Mouse (Mus musculus) stomach, embryonic 16.5 days (tissue): ENCODE results near the gene Ntm. TPM values are rescaled to one million over a fixed set of nuclear protein-coding genes. Genes with fewer than 3 reads are reported as not detected.

Source experiments
- ATAC-seq: fragments of 200-750 bp; cut with Nextera tagmentation; 2 replicates; pipeline ENCODE4 v1.8.0; 2017; ENCODE audit warnings: moderate number of reproducible peaks, moderate TSS enrichment; ENCODE audit not compliant: insufficient read depth, low FRiP score
- H3K27ac ChIP-seq: fragments of 300-500 bp; sonication (generic); 2 replicates; pipeline ENCODE4 v1.5.1; 2014; ENCODE audit warnings: low read length
- H3K27me3 ChIP-seq: fragments of 300-500 bp; sonication (generic); 2 replicates; pipeline ENCODE4 v1.6.1; 2014; ENCODE audit warnings: low read length, control low read depth, mixed read lengths; ENCODE audit not compliant: control insufficient read depth, insufficient read depth
- H3K36me3 ChIP-seq: fragments of 300-500 bp; sonication (generic); 2 replicates; pipeline ENCODE4 v1.6.1; 2014; ENCODE audit warnings: low read length; ENCODE audit not compliant: control insufficient read depth, insufficient read depth
- H3K4me1 ChIP-seq: fragments of 300-500 bp; sonication (generic); 2 replicates; pipeline ENCODE4 v1.6.1; 2014; ENCODE audit warnings: low read length, control low read depth, mixed read lengths; ENCODE audit not compliant: control insufficient read depth, insufficient read depth
- H3K4me2 ChIP-seq: fragments of 300-500 bp; sonication (generic); 2 replicates; pipeline ENCODE4 v1.6.1; 2014; ENCODE audit warnings: low read depth, low read length, mixed read lengths
- H3K4me3 ChIP-seq: fragments of 300-500 bp; sonication (generic); replicated peaks from 2 replicates; pipeline ENCODE4 v1.5.1; 2014; ENCODE audit warnings: mild to moderate bottlenecking, low read length
- H3K9ac ChIP-seq: fragments of 300-500 bp; sonication (generic); 2 replicates; pipeline ENCODE4 v1.6.1; 2014; ENCODE audit warnings: low read length
- H3K9me3 ChIP-seq: fragments of 300-500 bp; sonication (generic); replicated peaks from 2 replicates; pipeline ENCODE4 v1.6.1; 2016; ENCODE audit warnings: low read length, control low read depth; ENCODE audit not compliant: control insufficient read depth
- WGBS: fragments of 180-500 bp; shearing (Covaris S2); extraction: QIAGEN DNeasy Blood & Tissue Kit; methylation state at CpG from one replicate; pipeline ENCODE4 v1.1.7; 2014; 5-methylcytosine and 5-hydroxymethylcytosine counted together
- polyA plus RNA-seq: library from polyadenylated mRNA; unstranded; fragments of >200 nt; fragmentation: Nextera tagmentation; extraction: Ambion mirVana; gene quantifications from 2 replicates; pipeline ENCODE4 v1.2.1, GENCODE M21; 2015

Ntm gene
- polyA plus RNA-seq, 1 experiment from 2014 or later = 15.0 TPM

DNA sequence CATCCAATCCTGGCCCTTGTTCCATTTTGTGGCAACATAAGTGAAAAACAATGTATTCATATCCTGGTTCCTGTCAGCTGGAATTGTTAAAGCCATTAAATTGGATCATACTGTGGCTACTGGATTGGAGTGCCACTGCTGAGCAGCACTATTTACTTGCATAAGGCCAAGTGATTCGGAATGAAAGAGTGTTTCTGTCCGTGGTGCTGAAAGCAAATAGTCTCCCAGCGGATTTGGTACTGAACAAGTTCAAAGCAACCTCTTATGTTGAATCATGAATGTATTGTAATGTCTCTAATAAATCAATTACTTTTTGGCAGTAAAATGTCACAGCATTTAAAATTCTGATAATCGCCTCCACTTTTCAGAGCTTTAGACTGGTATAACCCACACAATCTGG lies 817.0 kb downstream of the Ntm start:
- Histone ChIP-seq H3K4me2 (no peak overlapping the region), H3K9me3 (no peaks in the 10 kb centered on the region), H3K27me3 (no peaks in the 10 kb centered on the region), H3K36me3 (no peaks in the 10 kb centered on the region), H3K4me1 (no peaks in the 10 kb centered on the region), H3K4me3 (no peak overlapping the region), H3K27ac (no peak overlapping the region), H3K9ac (no peak overlapping the region)
- no peak for ATAC-seq
- 16% methylated on average over 4 of the region's 4 CpGs for WGBS

DNA sequence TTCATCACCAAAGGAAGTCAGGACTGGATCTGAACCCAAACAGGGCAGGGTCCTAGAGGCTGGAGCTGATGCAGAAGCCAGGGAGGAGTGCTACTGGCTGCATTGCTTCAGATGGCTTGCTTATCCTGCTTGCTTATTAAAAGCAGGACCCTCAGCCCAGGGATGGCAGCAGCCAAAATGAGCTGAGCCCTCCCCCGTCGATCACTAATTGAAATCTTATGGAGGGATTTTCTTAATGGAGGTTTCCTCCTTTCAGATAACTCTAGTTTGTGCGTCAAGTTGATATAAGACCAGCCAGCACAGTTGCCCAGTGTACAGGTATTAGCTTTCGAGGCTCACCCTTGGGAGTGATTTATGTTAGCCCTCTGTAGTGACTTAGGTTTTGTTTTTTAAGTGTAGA lies 826.9 kb downstream of the Ntm start:
- Histone ChIP-seq H3K27me3 (no peaks in the 10 kb centered on the region), H3K4me1 (no peaks in the 10 kb centered on the region), H3K4me3 (no peak overlapping the region), H3K9ac (no peak overlapping the region), H3K36me3 (no peaks in the 10 kb centered on the region), H3K9me3 (no peaks in the 10 kb centered on the region; the same call in 1 of the 2 replicates), H3K27ac (no peak overlapping the region), H3K4me2 (no peak overlapping the region)
- 72% methylated on average over 4 of the region's 4 CpGs for WGBS
- ATAC-seq = no peak

DNA sequence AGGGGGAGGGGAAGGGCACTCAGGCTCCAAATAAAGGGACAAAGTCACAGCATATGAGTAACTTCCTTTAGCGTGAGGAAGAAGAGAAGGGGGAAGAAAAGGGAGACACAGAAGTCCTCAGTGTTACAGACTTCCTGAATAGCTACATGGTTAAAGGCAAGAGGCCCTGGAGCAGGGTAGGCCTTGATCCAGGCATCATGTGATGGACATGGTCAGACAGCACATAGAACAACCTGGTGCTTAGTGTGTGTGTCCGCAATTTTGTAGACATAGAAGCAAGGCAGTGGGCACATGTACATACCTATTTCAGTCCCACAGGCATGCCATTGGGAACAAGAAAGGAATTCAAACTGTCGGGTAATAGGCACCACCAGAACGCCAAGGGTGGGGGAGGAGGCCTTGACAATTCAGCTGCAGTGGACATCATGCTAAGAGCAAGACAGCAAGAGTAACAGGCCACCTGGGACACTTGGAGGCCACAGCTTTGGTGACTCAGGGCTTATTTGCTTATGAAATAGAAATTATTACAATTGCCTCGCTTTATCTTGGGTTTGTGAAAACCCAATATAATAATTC lies 832.1 kb downstream of the Ntm start:
- H3K4me3 ChIP-seq = no peak overlapping the region
- H3K27me3 ChIP-seq = no peaks in the 10 kb centered on the region
- no peak for ATAC-seq
- 83% methylated on average over 5 of the region's 5 CpGs for WGBS
- H3K9ac ChIP-seq = no peak overlapping the region
- H3K4me2 ChIP-seq = no peak overlapping the region
- H3K36me3 ChIP-seq = no peaks in the 10 kb centered on the region
- H3K9me3 ChIP-seq = no peaks in the 10 kb centered on the region; the same call in 1 of the 2 replicates
- H3K4me1 ChIP-seq = no peaks in the 10 kb centered on the region
- no peak overlapping the region for H3K27ac ChIP-seq

DNA sequence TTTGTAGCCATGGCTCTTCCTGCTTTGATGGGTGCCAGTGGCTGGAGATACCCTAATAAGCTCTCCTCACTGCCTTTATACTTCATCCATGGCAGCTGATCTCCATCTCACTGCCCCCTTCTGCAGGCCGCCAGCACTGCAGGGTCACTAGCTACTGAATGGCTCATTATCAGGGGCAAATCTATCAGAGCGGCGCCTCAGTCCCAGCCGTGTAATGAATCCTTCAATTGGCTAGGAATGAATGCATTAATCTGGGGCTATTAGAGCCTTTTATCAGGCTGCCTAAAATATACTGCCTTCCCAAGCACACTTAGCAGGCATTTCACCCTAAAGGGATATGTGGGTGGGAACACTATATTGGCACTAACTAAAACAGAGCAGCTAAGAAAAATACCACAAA lies 832.6 kb downstream of the Ntm start:
- no peak for ATAC-seq
- no peaks in the 10 kb centered on the region for H3K4me1 ChIP-seq
- no peak overlapping the region for H3K27ac ChIP-seq
- H3K9me3 ChIP-seq = no peaks in the 10 kb centered on the region; the same call in 1 of the 2 replicates
- H3K4me2 ChIP-seq = no peak overlapping the region
- no peaks in the 10 kb centered on the region for H3K36me3 ChIP-seq
- 57% methylated on average over 4 of the region's 4 CpGs for WGBS
- H3K4me3 ChIP-seq = no peak overlapping the region
- no peak overlapping the region for H3K9ac ChIP-seq
- H3K27me3 ChIP-seq = no peaks in the 10 kb centered on the region

DNA sequence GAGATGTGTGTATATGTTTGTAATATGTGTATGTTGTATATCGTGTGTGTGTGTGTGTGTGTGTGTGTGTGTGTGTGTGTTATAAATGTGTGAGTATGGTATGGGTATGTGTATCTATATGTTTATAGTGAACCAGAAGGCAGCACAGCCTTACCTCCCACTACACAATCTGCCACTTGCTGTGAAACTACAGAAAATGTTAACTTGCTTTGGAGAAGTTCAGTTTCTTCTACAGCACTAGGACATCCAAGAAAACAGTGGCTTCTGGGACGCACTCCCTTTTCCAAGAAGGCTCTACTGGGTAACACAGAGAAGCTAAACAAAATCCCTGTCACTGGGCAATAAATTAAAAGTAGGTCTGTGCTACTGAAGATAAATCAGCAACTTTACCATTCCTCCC lies 834.5 kb downstream of the Ntm start:
- Histone ChIP-seq H3K4me2 (no peak overlapping the region), H3K9me3 (no peaks in the 10 kb centered on the region; the same call in 1 of the 2 replicates), H3K4me1 (no peaks in the 10 kb centered on the region), H3K27me3 (no peaks in the 10 kb centered on the region), H3K9ac (no peak overlapping the region), H3K36me3 (no peaks in the 10 kb centered on the region), H3K27ac (no peak overlapping the region), H3K4me3 (no peak overlapping the region)
- no peak for ATAC-seq
- WGBS = 83% methylated on average over 2 of the region's 2 CpGs

DNA sequence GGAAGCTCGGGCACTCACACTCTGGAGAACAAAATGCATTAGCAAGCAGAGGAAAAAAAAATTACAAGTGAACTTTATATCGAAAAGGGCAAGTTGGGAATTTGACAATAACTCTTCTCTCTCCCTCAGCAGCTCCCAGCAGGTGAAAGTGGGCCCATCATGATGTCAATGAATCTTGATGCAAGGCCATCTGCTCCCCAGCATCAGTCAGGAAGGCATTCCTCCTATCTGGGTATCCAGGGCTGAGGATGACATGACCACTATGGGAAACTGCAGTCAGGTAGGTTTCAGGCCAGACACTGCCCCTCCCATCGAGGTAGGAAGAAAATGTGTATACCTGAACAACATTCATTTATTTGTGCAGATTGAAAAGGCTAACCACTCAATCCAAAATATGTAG lies 838.5 kb downstream of the Ntm start:
- Histone ChIP-seq H3K4me1 (no peaks in the 10 kb centered on the region), H3K9ac (no peak overlapping the region), H3K27me3 (no peaks in the 10 kb centered on the region), H3K4me2 (no peak overlapping the region), H3K9me3 (no peaks in the 10 kb centered on the region), H3K27ac (no peak overlapping the region), H3K4me3 (no peak overlapping the region), H3K36me3 (no peaks in the 10 kb centered on the region)
- 70% methylated on average over 3 of the region's 3 CpGs for WGBS
- no peak for ATAC-seq

DNA sequence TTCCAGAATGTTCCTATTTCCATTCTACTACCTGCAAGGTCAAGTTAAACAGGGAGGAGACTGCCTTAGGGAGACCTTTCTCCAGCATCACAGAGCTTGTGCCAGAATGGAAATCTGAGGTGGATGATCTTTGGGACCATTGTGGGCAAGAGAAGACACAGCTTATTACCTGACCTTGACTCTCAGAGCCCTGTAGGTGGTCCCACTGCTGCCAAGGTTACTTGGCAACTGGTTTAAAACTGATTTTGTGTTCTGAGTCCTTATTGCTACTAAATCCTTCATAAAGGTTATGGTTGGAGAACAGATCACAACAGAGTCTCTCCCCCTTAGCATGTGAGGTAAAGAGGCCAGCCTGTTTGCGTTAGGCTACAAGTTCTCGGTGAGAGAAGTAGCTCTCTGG lies 839.1 kb downstream of the Ntm start:
- Histone ChIP-seq H3K4me3 (no peak overlapping the region), H3K4me2 (no peak overlapping the region), H3K36me3 (no peaks in the 10 kb centered on the region), H3K9me3 (no peaks in the 10 kb centered on the region), H3K4me1 (no peaks in the 10 kb centered on the region), H3K9ac (no peak overlapping the region), H3K27ac (no peak overlapping the region), H3K27me3 (no peaks in the 10 kb centered on the region)
- 54% methylated on average over 2 of the region's 2 CpGs for WGBS
- no peak for ATAC-seq

DNA sequence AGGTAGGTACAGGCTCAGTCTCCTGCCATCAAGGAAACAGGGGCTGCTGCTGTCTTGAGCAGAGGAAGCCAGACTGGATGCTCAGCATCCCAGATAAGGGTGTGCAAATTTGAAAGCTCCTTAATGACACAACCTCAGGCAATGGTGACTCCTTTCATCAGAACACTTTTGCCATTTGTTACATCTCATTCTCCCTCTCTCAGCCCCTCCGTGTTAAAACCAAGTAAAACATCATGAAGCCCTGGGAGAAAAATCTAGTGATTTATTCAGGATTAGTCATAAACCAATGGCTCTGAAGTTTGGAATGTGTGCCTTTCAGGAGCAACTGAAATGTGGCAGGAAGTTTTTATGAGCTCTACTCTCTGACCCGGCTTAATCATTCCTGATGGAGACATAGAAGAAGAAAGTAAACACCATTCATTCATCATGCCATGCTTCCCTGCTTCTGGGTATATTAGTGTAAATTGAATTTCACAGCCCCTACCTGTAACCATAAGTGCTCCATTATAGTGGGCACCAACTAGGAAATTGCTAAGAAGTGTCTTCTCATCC lies 845.3 kb downstream of the Ntm start:
- H3K4me1 ChIP-seq = no peaks in the 10 kb centered on the region
- H3K27me3 ChIP-seq = no peaks in the 10 kb centered on the region
- H3K9ac ChIP-seq = no peak overlapping the region
- no peak overlapping the region for H3K4me3 ChIP-seq
- no peak overlapping the region for H3K4me2 ChIP-seq
- no peak overlapping the region for H3K27ac ChIP-seq
- no peaks in the 10 kb centered on the region for H3K36me3 ChIP-seq
- H3K9me3 ChIP-seq = no peaks in the 10 kb centered on the region
- no peak for ATAC-seq
- 28% methylated on average over 2 of the region's 2 CpGs for WGBS

DNA sequence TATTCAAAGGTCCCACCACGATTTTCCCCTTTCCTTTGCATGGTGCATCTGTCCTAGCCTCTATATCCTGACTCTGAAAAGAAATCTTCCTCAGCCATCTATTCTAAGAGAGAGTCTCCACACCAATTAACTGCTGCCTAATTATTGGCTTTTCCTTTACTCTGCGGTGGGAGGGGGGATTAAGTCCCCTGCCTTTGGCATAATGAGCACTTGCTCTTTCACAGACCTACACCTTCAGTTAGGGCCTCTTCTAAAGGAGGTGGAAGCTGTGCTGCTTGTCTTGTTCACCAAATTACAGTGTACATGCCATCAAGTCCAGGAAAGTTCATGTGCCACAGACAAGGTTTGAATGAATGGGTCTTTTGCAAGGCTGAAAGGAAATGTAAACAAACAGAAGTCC lies 847.6 kb downstream of the Ntm start:
- Histone ChIP-seq H3K27ac (no peak overlapping the region), H3K9me3 (no peaks in the 10 kb centered on the region), H3K4me3 (no peak overlapping the region), H3K36me3 (no peaks in the 10 kb centered on the region), H3K4me2 (no peak overlapping the region), H3K27me3 (no peaks in the 10 kb centered on the region), H3K4me1 (no peaks in the 10 kb centered on the region), H3K9ac (no peak overlapping the region)
- 53% methylated on average over 2 of the region's 2 CpGs for WGBS
- ATAC-seq = no peak
